Mouse (Mus musculus) T-cell, adult 2 months (primary cell): ENCODE results near the gene Adprhl2.

Source experiments
- DNase-seq: peaks from one replicate; pipeline ENCODE4 v3.0.0; 2022; ENCODE audit warnings: low spot score

The Adprhl2 gene

DNA sequence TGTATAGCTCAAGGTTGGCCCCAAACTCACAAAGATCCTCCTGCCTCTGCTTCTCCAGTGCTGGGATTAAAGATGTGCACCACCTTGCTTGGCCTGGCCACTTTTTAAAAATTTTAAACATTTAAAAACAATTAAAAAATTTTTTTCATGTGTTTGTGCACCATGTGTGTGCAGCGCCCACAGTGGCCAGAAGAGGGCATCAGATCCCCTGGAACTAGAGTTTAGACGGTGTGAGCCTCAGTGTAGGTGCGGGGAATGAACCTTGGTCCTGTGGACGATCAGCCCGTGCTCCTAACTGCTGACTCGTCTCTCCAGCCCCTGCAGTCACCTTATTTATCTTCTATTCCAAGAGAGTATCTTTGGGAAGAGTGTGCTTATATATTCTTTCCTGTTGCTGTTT is 15.4 kb downstream of the Adprhl2 start:
- no peak for DNase-seq

GRCm38 (mm10) chr4:126305428-126305827 is 16.1 kb downstream of the Adprhl2 start:
- DNase-seq: no peak

DNA sequence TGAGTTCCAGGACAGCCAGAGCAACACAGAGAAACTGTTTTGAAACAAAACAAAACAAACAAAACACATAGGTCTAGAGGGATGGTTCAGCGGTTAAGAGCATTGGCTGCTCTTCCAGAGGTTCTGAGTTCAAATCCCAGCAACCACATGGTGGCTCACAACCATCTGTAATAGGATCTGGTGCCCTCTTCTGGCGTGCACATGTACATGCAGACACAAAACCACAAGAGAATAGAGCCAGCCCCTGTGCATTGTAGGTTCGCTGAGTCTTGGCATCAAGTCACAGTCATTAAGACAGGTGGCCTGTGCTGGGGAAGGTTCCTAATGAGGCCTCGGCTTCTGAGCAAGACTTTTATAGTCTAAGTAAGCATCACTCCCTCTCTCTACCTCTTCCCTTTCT is 17.6 kb downstream of the Adprhl2 start:
- no peak for DNase-seq

DNA sequence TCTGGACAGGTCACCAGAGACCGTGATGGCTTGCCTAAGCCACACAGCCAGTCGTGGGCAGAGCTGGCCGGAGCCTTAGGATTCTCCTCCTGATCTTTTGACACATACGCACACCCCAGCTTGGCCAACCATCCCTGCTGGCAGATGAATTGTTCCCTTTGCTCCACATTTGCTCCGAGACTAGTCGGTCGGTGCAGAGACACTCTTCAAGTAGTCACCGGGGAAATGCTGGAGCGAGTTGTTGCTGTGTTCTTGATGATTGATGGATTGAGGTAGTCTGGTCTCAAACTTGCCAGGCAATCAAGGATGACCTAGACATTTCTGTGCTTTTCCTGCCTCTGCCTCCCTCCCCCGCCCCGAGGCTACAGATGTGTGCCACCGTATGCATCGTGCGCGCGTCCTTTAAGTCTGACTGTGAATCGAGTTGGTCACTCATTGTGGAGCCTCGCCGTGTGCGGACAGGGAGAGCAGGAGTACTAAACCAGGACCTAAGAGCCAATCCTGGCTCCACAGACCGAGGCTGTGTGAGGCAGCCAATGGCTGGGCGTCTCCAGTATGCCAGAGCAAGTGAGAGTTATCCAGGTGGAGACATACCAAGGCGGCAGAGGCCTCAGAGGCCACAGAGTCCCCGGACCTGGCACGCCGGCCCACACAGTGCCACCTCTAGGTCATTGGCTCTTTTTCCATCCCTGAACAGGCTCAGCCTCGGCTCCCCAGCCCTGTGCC is 19.8 kb downstream of the Adprhl2 start:
- DNase-seq: no peak

DNA sequence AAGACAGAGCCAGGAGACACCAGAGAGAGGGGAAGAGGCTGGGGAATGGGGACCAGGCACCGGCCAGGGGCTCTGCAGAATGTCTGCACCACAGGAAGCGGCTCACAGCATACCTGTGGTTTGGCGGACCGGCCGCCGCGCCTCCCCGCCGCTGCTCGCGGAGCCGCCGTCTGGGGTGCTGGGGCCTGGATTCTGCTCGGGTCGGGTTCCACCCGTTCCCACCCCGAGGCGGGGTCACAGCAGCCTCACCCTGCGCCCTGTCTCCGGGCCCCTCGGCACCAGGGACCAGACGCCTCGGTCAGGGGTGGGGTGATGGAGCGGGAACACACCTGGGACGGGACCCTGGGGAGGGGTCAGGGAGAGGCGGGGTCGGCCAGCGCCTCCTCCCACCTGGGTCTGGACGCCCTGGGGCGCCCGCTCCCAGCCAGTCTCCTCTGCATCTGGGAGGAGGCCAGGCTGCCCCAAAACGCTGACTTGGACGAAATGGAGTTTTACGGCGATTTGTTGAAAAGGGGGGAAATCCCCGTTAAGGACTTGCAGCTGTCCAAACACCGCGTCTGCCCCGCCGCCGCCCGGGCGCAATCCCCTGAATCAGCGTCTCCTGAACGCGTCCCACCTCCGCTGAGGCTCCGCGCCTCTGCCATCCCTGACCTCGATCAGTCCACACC is 20.5 kb downstream of the Adprhl2 start:
- DNase-seq: no peak

- peak; percentile 34 for DNase-seq
Measured at GRCm38 (mm10) chr4:126296617-126297101, 24.8 kb downstream of the Adprhl2 start.

DNA sequence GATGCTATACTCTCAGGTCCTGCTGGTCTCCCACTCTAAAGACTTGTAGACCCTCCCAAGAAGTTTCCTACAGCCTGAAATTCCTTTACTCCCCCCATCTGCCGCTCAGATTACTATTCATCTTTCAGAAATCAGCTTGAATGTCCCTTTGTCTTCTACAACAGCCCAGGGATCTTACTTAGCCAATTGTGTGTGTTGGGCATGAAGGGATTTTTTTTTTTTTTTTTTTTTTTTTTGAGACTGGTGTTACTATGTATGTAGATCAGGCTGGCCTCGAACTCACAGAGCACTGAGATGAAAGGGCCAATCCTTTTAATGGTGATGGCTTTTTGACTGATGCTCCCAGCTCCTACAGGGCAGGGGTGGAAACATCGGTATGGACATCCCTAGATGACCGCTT is 25.6 kb downstream of the Adprhl2 start:
- DNase-seq: no peak

DNA sequence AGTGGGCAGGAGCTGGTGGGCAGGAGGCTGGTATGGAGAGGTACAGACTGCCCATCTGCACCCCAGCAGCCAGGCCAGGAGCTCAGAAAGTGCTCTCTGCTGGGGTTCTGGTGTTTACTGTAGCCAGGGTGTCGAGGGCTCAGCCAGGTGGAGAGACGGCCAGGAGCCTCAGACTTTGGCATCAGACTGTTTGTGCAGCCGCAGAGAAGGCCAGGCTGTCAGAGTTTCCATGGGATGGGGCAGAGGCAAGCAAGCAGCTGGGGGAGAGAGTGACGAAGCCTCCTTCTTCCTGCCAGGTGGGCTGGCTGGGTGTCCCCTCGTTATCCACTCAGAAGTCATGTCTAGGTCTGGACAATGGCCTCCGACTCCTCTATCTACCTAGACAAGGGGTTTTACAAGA is 26.4 kb downstream of the Adprhl2 start:
- no peak for DNase-seq

DNA sequence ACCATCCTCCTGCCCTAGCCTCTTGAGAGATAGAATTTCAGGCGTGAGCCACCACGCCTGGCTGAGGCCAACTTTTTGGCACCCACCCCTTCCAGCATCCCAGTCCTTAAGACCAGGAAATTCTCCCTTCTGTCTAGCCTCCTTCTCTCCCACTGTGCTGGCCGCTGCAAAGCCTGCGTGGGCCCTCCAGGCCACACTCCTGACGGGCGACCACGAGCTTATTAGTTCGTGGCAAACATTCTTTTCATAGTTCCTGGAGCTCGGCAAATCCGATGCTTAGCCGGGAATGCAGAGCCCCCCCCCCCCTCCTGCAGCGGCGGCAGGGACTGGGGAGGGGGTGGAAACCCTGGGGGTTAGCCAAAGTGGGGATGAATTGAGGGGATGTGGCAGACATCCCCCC is 30.3 kb downstream of the Adprhl2 start:
- no peak for DNase-seq

GRCm38 (mm10) chr4:126290314-126290713 is 31.2 kb downstream of the Adprhl2 start:
- DNase-seq: no peak

DNA sequence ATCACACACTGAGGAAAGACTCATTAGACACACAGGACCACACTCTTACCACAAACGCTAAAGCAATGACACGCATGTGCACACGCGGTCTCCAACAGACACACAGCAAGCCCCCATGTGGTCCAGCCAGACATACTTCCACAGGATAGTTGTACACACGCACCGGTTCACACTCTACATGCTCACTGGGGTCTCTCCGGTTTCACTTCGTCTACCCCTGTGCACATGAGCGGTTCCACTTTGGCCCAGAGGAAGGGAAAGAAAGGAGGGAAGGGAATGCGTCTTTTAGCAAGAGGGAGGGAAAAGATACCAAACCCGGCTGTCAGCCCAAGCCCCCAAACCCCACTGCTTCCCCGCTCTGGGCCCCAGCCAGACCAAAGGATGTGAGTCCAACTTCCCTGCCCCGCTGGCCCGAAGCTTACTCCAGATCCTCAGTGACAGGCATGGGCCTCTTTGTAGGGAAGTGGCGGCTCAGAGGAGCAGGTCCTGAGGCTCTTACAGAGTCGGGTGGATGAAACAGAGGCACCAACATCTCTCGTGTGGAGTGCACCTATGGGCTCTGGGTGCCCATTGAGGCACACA is 33.3 kb downstream of the Adprhl2 start:
- no peak for DNase-seq

DNA sequence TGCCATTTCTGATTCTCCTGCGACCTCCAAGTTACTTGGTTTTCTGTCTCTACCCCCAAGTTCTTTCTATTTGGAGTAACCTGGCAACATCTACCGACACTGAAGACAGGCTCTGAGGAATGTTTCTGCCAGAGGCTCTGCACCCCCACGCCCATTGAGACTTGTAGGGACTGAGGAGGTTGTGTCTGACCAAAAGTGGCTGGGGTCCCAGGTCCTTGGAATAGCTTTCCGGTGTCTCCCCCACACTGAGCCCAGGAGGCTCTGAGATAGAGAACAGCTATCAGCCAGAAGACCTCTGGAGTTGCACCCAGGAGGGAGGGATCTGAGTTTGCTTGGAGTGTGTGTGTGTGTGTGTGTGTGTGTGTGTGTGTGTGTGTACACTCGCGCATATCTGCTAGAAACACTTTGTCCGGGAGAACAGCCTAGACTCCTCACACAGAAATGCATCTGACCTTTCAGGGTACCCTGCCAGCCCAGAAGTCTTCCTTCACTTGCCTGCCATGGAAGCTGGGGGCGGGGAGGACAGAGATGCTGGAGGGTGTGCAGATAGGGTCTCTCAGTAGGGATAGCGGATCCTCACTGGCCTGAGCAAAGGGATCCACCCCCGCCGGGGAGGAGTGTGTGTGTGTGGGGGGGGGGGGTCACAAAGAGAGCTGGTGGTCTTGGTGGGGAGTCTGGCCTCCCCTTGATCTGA is 34.1 kb downstream of the Adprhl2 start:
- no peak for DNase-seq

DNA sequence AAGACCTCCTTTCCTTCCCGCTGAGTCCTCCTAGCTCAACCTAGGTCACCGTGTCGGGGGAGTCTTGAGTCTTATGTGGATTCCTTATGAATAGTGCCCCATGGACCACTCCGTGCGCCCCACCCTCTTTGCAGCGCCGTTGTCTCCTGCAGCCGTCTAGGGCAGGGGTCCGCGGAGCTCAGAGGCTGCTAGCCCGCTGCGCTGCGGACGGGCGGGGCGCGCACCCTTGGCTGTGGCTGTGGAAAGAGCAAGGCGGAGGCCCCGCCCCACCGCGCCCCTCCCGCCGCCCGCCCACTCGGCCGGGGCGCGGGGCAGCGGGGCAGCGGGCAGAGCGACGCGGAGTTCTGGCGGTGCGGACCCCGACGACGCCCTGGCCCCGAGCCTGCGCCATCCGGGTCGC is 35.0 kb downstream of the Adprhl2 start, which contains the start of gene Col8a2:
Gene Col8a2 (plus strand): TSS at position 302 of the 400 bp plus-strand sequence.
- no peak for DNase-seq

DNA sequence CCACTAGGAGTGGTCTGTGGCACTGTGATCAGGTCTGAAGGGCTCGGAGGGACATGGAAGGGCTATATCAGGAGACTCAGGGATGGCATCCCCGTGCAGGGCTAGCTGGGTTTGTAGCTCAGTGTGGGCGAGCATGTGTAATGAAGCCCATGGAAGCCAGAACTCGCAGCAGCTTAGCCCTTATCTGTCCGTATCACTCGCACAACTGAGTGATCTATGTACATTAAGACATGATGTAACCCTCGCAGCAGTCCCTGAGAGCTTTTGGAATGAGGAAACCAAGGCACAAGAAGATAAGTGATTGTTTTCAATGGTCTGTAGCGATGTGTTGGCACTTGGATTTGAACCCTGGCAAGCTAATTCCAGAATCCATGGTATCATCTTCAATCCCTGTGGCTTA is 37.9 kb downstream of the Adprhl2 start:
- DNase-seq: no peak

GRCm38 (mm10) chr4:126281706-126282105 is 39.8 kb downstream of the Adprhl2 start:
- DNase-seq: no peak

DNA sequence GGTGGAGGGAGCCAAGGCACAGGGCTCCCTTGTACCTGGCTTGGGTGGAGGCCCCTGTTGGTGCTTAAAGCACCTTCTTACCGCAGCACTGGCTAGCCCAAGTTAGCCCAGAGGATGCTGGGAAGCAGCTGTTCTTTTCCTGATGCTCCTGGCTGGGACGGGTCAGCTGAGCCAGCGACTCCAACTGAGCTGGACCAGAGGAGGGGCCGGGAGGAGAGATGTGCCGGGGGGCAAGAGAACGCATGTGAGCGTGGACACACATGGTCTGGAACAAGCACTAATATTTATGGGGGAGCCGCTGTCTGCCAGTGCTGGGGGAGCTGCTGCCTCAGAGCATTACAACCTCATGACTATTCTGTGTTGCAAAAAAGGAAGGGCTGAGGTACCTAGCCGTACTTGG is 42.5 kb downstream of the Adprhl2 start:
- no peak for DNase-seq

DNA sequence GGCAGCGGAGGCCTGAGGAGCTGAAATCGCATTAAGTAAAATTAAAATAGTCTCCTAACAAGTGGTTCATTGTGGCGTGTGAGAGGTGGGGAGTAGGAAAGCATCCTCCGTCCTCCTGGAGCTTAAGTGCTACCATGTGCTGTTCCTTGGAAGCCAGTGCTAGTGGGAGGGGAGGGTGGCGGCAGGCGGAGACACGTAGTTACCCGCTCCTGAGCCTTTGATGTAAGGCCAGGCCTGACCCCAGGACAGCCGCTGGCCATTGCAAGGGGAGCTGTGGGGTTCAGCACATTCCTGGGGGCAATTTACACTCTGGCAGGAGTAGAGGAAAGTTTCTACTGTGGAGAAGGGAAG is 43.0 kb downstream of the Adprhl2 start:
- DNase-seq: no peak

- peak; percentile 39 for DNase-seq
Measured at GRCm38 (mm10) chr4:126277906-126278564, 43.5 kb downstream of the Adprhl2 start.

GRCm38 (mm10) chr4:126275681-126276131 is 45.8 kb downstream of the Adprhl2 start:
- no peak for DNase-seq

- no peak for DNase-seq
Measured at GRCm38 (mm10) chr4:126275081-126275480, 46.4 kb downstream of the Adprhl2 start.

DNA sequence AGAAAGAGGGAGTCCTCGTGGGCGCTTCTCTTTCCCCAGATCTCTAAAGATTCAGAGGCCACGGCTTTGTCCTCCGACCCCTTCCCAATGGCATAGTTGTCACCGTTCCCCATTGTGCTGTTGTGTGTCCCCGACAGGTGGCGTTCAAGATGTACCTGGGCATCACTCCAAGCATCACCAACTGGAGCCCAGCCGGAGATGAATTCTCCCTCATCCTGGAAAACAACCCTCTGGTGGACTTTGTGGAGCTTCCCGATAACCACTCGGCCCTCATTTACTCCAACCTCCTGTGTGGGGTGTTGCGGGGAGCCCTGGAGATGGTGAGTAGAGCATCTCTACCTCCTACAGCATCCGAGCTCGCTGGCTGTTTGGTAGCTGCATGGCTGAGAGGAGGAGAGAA is 47.8 kb downstream of the Adprhl2 start:
- no peak for DNase-seq

DNA sequence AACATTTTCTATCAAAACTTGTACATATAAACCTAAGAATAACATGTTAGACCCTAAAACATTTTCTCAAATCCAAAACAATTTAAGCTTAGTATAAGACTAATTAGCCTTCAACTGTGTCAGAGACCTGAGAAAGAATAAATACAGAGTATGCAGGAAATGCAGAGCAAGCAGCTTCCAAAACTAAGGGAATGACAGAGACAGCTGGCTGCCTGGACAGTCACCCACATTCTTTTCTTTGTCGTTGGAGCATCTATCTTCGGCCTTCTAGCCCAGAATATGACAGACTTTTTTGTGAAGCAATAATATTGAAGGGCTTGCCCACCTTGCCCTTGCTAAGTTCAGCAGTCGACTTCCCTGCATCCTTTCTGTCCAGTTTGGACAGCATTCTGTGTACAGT is 52.2 kb downstream of the Adprhl2 start:
- DNase-seq: no peak
